Mouse (Mus musculus) hindbrain, embryonic 14.5 days (tissue): ENCODE measurements at regions not wholly inside any gene's neighbourhood (a gene's known extent, or its start where the extent isn't known, plus 50 kb on each side); places are given as distances from the start of the nearest gene placed in this dataset.
A peak's percentile ranks its signal among the peaks of the same experiment; 100 is the strongest.

Experiments
- ATAC-seq: fragments of 200-750 bp; cut with Nextera tagmentation; 2 replicates; pipeline ENCODE4 v1.8.0; 2017; ENCODE audit warnings: moderate number of reproducible peaks, mild to moderate bottlenecking, moderate TSS enrichment, moderate library complexity; ENCODE audit not compliant: low FRiP score
- DNase-seq: peaks from one replicate; pipeline ENCODE4 v3.0.0-alpha.2; 2015; ENCODE audit warnings: low spot score
- H3K27ac ChIP-seq: fragments of 300-500 bp; sonication (generic); 2 replicates; pipeline ENCODE4 v1.5.1; 2014; ENCODE audit warnings: mild to moderate bottlenecking, moderate library complexity
- H3K27me3 ChIP-seq: fragments of 300-500 bp; sonication (generic); 2 replicates; pipeline ENCODE4 v1.6.1; 2014; ENCODE audit warnings: mild to moderate bottlenecking, low read length, mixed read lengths; ENCODE audit not compliant: control insufficient read depth, insufficient read depth
- H3K36me3 ChIP-seq: fragments of 300-500 bp; sonication (generic); replicated peaks from 2 replicates; pipeline ENCODE4 v1.6.1; 2014; ENCODE audit not compliant: control insufficient read depth, insufficient read depth
- H3K4me1 ChIP-seq: fragments of 300-500 bp; sonication (generic); replicated peaks from 2 replicates; pipeline ENCODE4 v1.6.1; 2014; ENCODE audit warnings: antibody characterized with exemption, low read length, mixed read lengths; ENCODE audit not compliant: control insufficient read depth, insufficient read depth
- H3K4me2 ChIP-seq: fragments of 300-500 bp; sonication (generic); replicated peaks from 2 replicates; pipeline ENCODE4 v1.6.1; 2014; ENCODE audit warnings: mild to moderate bottlenecking, moderate library complexity
- H3K4me3 ChIP-seq: fragments of 300-500 bp; sonication (generic); replicated peaks from 2 replicates; pipeline ENCODE4 v1.5.1; 2014; ENCODE audit warnings: mild to moderate bottlenecking, low read length
- H3K9ac ChIP-seq: fragments of 300-500 bp; sonication (generic); 2 replicates; pipeline ENCODE4 v1.6.1; 2014
- H3K9me3 ChIP-seq: fragments of 300-500 bp; sonication (generic); 2 replicates; pipeline ENCODE4 v1.6.1; 2016; ENCODE audit warnings: low read length; ENCODE audit not compliant: control insufficient read depth
- WGBS: fragments of 180-500 bp; shearing (Covaris S2); extraction: QIAGEN DNeasy Blood & Tissue Kit; methylation state at CpG from one replicate; pipeline ENCODE4 v1.1.7; 2014; 5-methylcytosine and 5-hydroxymethylcytosine counted together

GRCm38 (mm10) chr2:64860113-64860512, 164.7 kb downstream of the Grb14 start:
- H3K9me3 ChIP-seq = no peaks in the 10 kb centered on the region
- no peaks in the 10 kb centered on the region; the same call in 1 of the 2 replicates for H3K4me1 ChIP-seq
- H3K36me3 ChIP-seq = no peaks in the 10 kb centered on the region
- ATAC-seq (no peak), DNase-seq (no peak)
- H3K4me2 ChIP-seq = no peak overlapping the region
- WGBS = 72% methylated on average over 2 of the region's 2 CpGs
- no peak overlapping the region for H3K27ac ChIP-seq
- no peak overlapping the region for H3K4me3 ChIP-seq
- no peak overlapping the region for H3K9ac ChIP-seq
- H3K27me3 ChIP-seq = no peaks in the 10 kb centered on the region

- 0 out of 2 replicates have a peak, but pooled peaks cover 3% of the 10 kb centered on the region for H3K4me1 ChIP-seq
- no peaks in the 10 kb centered on the region for H3K36me3 ChIP-seq
- 14% methylated on average over 7 of the region's 7 CpGs for WGBS
- H3K4me3 ChIP-seq = no peak overlapping the region
- ATAC-seq (no peak), DNase-seq (peak; percentile 95)
- no peaks in the 10 kb centered on the region for H3K27me3 ChIP-seq
- H3K9ac ChIP-seq = 0 out of 2 replicates have a peak overlapping the region, but pooled peaks have one; percentile 21
- H3K4me2 ChIP-seq = peak overlapping the region; percentile 39
- H3K27ac ChIP-seq = no peak overlapping the region
- no peaks in the 10 kb centered on the region for H3K9me3 ChIP-seq
These were observed 170.9 kb downstream of the Grb14 start for GRCm38 (mm10) chr2:64853918-64854317.

DNA sequence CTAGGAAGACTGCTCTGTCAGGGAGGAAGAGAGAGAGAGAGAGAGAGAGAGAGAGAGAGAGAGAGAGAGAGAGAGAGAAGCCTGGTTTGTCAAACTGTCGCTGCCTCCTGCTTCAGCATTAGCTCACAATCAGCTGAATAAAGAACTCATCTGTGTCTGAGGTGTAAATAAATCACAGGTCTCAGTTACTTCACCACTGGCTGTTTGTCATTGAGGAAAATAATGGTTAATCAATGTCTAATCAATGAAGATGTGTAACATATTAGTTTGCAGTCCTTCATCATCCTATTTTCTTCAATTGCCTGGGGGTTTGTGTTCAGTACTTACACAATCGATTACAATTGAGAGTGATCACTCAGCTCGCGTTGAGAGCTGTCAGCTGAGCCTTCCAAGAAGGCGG, 171.9 kb downstream of the Grb14 start:
- Histone ChIP-seq H3K9ac (no peak overlapping the region; the same call in 1 of the 2 replicates), H3K27me3 (no peaks in the 10 kb centered on the region), H3K4me2 (peak overlapping the region; percentile 39; the same call in 1 of the 2 replicates), H3K9me3 (no peaks in the 10 kb centered on the region), H3K36me3 (no peaks in the 10 kb centered on the region), H3K4me3 (no peak overlapping the region), H3K4me1 (0 out of 2 replicates have a peak, but pooled peaks cover 3% of the 10 kb centered on the region), H3K27ac (no peak overlapping the region)
- no peak for ATAC-seq
- DNase-seq = no peak
- WGBS = 27% methylated on average over 5 of the region's 5 CpGs

DNA sequence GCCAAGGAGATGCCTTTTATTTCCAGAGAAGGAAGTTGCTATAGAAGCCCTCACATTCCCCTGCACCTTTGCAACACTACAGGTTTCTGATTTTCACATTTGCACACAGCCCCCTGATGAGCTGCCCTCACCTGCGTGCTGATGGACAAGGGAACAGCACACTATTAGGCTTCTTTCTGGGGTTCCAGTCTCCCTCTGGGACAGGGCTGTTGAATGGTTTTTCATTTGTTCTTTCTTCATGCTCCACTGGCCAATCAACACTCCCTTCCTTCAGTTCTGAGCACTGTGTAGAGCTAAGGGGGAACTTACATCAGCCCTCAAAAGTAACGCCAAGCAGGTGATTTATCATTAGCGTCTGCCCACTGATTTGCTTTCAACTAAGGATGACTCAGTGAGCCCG, 173.7 kb downstream of the Grb14 start:
- 0 out of 2 replicates have a peak, but pooled peaks cover 3% of the 10 kb centered on the region for H3K4me1 ChIP-seq
- no peak overlapping the region for H3K27ac ChIP-seq
- no peaks in the 10 kb centered on the region for H3K36me3 ChIP-seq
- H3K9me3 ChIP-seq = no peaks in the 10 kb centered on the region
- DNase-seq (no peak), ATAC-seq (no peak)
- H3K9ac ChIP-seq = no peak overlapping the region
- no peak overlapping the region for H3K4me2 ChIP-seq
- H3K27me3 ChIP-seq = no peaks in the 10 kb centered on the region
- no peak overlapping the region for H3K4me3 ChIP-seq
- 51% methylated on average over 4 of the region's 4 CpGs for WGBS

DNA sequence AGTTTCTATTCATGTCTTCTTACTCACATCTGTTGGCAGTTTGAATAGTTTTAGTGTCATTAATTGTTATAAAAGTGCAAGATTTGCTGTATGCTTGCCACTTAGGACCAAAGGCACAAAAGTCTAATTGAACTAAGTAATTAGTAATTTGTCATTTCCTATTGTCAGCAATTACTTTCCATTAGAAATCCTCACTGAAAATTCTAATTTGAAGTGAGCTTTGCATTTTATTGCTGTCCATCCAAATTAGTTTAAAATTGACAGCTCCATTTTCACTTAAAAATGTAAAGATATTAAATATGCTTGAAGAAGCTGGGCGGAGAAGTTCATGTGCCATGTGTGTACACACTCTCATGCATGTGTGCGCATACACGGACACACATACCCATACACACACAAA, 174.1 kb downstream of the Grb14 start:
- no peak overlapping the region for H3K4me3 ChIP-seq
- H3K9me3 ChIP-seq = no peaks in the 10 kb centered on the region
- no peak overlapping the region for H3K9ac ChIP-seq
- H3K27ac ChIP-seq = no peak overlapping the region
- H3K4me2 ChIP-seq = no peak overlapping the region
- ATAC-seq (no peak), DNase-seq (no peak)
- 95% methylated on average over 3 of the region's 3 CpGs for WGBS
- H3K36me3 ChIP-seq = no peaks in the 10 kb centered on the region
- no peaks in the 10 kb centered on the region for H3K27me3 ChIP-seq
- H3K4me1 ChIP-seq = 0 out of 2 replicates have a peak, but pooled peaks cover 3% of the 10 kb centered on the region

- H3K36me3 ChIP-seq = no peaks in the 10 kb centered on the region
- H3K27me3 ChIP-seq = no peaks in the 10 kb centered on the region
- 0 out of 2 replicates have a peak, but pooled peaks cover 5% of the 10 kb centered on the region for H3K4me1 ChIP-seq
- H3K4me2 ChIP-seq = no peak overlapping the region
- no peak overlapping the region for H3K27ac ChIP-seq
- no peak overlapping the region for H3K9ac ChIP-seq
- H3K4me3 ChIP-seq = no peak overlapping the region
- no peak for ATAC-seq
- DNase-seq = no peak
- 71% methylated on average over 9 of the region's 9 CpGs for WGBS
- H3K9me3 ChIP-seq = no peaks in the 10 kb centered on the region
These were observed 200.3 kb downstream of the Grb14 start for GRCm38 (mm10) chr2:64824494-64824893.

DNA sequence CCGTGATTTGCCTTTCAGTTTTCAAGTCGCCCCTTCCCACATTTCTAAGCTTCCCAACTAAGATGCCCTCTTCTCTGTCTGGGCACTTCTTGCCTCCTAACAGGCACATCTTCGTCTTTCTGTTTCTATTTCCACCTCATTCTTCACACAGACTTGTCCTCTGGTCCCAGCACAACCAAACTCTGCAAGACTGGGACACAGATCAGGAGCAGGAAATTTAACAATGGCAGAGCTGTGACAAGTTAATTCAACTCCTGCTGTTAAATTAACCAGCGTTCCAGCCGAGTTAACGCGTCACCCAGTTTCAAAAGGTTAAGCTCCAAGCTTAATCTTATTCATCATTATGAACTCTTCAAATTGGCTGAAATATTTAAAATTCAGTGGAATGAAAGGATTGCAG, 200.9 kb downstream of the Grb14 start:
- no peaks in the 10 kb centered on the region for H3K36me3 ChIP-seq
- WGBS = 32% methylated on average over 7 of the region's 7 CpGs
- DNase-seq (no peak), ATAC-seq (no peak)
- H3K4me2 ChIP-seq = no peak overlapping the region
- H3K9me3 ChIP-seq = no peaks in the 10 kb centered on the region
- H3K27me3 ChIP-seq = no peaks in the 10 kb centered on the region
- H3K4me3 ChIP-seq = no peak overlapping the region
- no peak overlapping the region for H3K9ac ChIP-seq
- no peak overlapping the region for H3K27ac ChIP-seq
- 0 out of 2 replicates have a peak, but pooled peaks cover 5% of the 10 kb centered on the region for H3K4me1 ChIP-seq

DNA sequence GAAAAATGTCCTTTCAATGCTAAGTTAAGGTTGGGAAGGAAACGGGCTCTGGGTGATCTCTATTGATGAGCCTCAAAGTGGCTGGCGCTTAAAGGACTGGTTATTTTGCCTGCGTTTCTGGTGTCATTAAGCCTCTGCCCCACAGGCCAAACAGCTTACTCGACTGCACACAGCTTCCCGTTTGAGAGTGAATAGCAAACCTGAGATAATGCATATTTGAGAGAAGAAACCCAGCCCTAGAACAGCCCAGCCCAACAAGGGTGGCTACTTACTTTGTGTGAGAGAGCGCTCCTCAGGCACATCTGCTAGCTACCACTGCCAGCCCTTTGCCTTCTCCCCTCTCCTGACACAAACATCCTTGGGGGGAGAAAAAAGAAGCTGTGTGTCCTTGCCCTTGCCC, 201.7 kb downstream of the Grb14 start:
- H3K27ac ChIP-seq = no peak overlapping the region
- no peaks in the 10 kb centered on the region for H3K9me3 ChIP-seq
- no peak overlapping the region for H3K9ac ChIP-seq
- no peak overlapping the region for H3K4me2 ChIP-seq
- ATAC-seq (no peak), DNase-seq (no peak)
- H3K27me3 ChIP-seq = no peaks in the 10 kb centered on the region
- WGBS = 60% methylated on average over 6 of the region's 6 CpGs
- H3K4me1 ChIP-seq = 0 out of 2 replicates have a peak, but pooled peaks cover 5% of the 10 kb centered on the region
- H3K36me3 ChIP-seq = no peaks in the 10 kb centered on the region
- H3K4me3 ChIP-seq = no peak overlapping the region

GRCm38 (mm10) chr2:64818159-64818558, 206.6 kb downstream of the Grb14 start:
- Histone ChIP-seq H3K27me3 (no peaks in the 10 kb centered on the region), H3K27ac (no peak overlapping the region), H3K9me3 (no peaks in the 10 kb centered on the region), H3K4me3 (no peak overlapping the region), H3K4me2 (no peak overlapping the region), H3K4me1 (0 out of 2 replicates have a peak, but pooled peaks cover 3% of the 10 kb centered on the region), H3K36me3 (no peaks in the 10 kb centered on the region), H3K9ac (no peak overlapping the region)
- ATAC-seq = no peak
- 61% methylated on average over 5 of the region's 5 CpGs for WGBS
- no peak for DNase-seq
